Mouse (Mus musculus) ZHBTc4 (cell line): ENCODE results near the gene Numa1.
"Not testable (repeated sequence)": the region's sequence is repeated elsewhere in the genome, so short reads cannot be mapped to it uniquely, and the experiment has no call there.

Experiments used
- DNase-seq: peaks from one replicate; pipeline ENCODE4 v3.0.0-alpha.2; 2011; ENCODE audit warnings: low read depth, low spot score

Gene Numa1

DNA sequence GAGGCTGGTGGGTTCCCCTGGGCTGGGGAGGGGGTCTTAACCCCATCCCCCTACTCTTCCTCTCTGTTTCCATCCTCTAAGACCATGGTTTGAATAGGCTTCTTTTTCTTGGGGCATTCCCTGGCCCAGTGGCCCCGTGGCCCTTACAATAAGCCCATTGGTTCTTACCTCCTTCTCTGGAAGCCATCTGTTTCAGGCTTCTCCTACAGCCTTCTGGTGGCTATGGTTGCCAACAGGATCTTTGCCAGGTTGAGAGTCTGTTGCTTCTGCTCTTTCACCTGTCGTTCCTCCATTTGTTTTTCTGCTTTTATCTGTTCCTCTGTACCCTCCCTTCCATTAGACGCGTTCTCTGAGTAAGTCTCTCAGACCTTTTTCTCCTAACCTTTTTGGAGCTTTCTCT is 3.7 kb downstream of the Numa1 start:
- no peak for DNase-seq

DNA sequence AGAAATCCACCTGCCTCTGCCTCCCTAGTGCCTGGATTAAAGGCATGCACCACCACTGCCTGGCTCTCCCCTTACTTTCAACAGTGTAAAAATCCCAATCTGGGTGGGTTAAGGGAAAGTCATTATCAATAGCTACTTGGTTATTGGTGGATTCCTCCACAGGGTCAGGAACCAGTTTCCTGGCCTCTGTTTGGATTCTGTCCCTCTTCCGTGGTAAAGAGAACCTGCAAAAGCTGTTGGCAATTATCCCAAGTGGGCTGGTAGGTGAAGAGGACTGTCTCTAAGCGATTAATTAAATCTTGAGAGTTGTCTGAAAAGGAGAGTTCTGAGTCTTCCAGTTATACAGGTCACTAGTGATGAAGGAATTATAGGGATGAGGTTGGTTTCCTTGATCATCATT is 4.4 kb downstream of the Numa1 start:
- no peak for DNase-seq

DNA sequence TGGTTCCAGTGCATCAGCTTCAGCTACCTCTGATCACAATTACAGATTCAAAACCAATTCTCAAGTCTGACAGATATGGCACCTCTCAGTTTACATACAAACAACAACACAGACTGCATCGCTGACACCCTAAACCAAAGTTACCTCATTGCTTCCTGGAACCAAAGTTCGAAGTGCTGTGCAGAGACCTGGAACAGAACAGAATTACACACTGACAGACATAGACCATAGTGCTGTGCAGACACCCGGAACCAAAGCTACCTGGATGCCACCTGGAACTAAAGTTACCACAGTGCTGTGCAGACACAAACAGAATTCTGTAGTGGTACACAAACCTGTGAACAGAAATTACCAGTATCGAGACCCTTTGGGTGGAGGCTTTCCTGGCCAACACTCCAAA is 5.8 kb downstream of the Numa1 start:
- DNase-seq, result no peak

DNA sequence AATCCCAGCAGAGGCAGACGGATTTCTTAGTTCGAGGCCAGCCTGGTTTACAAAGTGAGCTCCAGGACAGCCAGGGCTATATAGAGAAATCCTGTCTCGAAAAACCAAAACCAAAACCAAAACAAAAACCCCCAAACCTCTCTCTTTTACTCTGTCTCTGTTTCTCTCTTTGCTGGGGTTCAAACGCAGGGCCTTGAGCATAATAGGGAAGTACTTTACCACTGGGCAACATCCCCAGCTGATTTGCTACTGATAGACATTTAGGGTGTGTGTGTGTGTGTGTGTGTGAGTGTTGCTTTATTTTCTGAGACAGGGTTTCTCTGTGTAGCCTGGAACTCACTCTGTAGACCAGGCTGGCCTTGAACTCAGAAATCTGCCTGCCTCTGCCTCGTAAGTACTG is 15.1 kb downstream of the Numa1 start:
- not testable (repeated sequence) for DNase-seq

DNA sequence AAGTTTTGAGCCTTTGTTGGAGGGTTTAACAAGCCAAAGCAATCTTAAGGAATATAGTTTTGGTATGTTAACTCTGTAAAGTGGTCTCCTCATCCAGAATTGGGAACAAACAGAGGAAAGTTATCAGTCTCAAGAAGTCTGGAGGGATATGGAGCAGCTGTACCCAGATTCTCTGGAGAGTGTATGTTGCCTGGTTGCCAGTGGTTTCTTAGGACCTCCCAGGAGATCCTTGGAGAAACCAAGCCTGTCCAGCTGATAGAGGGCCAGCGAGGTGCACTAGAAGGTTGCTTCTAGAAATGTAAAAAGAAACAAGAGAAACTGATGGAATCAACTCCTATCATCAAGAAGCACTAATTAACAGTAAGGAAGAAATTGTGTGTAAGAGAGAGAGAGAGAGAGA is 17.7 kb downstream of the Numa1 start:
- DNase-seq, result no peak

DNA sequence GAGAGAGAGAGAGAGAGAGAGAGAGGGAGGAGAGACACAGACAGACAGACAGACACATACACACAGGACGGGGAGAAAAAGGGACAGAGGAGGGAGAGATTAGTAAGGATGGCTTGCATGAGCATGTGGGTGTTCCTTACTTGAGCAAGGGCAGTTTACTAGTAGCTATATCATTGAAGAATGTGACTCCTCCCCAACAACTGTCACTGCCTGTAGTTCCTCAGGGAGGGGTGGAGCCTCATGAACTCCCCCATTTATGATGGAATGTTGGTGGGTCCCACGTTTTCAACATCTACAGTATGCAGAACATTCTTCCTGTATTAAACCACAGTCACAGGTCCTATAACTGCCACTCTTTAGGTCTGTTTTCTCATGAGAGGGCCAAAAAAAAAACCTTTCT is 18.2 kb downstream of the Numa1 start:
- DNase-seq, result no peak

DNA sequence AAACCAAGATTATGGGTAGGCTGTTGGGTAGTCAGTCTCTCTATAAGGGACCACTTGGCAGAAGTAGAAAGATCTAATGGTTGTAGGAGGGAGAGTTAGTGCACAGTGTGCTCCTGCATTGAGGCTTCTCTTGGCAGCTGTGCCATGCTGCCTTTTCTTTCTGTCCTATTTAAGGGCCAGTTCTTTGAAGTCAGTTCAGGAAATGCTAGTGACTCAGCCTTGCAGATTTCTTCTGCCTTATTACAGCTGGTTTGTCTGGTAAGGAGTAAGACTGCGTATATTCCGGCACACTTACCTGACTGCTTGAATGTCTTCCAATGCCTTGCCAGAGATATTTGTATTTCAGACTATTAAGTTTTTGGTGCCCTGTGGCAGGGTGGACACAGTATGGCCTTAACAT is 20.3 kb downstream of the Numa1 start:
- DNase-seq, result no peak

DNA sequence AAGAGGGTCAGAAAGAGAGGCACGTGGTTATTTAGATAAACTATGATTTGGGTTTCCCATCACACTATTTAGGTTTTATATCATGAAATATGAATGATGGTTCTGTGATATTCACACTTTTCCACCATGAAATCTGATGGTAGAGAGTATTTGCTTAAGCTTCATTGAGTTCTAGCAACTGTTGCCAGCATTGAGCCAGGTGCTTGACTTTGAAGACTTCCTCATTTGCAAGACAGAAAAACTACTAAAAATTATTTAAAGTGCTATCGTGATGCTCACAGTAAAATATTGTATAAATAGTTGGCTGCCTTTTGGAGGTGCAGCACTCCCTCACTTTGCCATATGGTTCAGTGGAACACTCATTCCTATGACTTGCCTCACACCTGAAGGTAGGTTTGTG is 21.4 kb downstream of the Numa1 start:
- DNase-seq, result no peak

DNA sequence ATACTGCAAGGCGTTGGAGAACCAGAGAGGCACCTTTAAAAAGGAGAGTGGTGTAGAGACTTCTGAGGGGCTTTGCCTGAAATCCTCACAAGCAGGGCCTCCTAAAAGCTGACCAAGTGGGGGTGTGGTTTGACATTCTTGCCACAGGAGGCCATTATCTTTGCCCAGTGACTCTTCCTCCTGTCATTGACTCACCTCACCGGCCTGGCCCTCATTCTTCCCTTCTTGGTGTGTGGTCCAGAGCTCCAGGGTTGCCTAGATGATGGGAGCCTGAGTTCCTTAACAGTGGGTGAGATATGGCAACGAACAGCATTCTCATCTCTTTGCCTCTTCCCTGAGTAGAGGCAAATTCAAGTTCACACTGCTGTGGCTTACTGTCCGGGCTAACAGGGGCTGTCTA is 22.0 kb downstream of the Numa1 start:
- DNase-seq, result no peak

DNA sequence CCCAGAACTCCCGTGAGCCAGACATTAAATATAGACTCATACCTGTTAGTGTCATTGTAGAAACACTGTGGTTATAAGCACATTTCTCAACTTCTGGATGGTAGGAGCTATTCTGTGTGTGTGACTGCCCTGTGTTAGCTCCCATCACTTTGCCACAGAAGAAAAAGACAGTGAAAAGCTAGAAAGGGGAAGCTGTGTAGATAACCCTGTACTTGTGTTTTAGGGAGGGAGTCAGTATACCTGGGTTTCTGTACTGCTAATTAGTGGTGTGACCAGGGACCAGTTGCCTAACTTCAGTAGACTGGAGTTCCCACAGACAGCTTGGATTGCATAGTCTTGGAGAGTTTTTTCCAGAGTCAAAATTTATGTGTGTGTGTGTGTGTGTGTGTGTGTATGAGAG is 22.6 kb downstream of the Numa1 start:
- DNase-seq, result no peak

DNA sequence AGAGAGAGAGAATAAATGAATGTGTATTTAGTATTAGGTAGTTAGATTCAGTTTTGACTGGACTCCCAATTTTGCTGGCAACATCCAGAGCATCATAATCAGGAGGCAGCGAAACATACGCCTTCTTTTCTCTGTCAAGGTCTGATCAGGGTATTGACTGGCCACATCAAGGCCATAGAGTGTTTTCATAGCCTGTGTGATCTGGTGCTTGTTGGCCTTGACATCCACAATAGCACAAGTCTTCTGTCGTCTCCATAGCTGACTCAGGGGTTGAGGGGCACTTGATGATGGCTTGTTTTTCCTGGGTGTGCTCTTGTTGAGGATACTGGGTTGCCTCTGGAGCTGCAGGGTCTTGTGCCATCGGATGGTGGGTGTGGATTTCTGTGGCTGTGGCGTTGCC is 23.0 kb downstream of the Numa1 start:
- no peak for DNase-seq

DNA sequence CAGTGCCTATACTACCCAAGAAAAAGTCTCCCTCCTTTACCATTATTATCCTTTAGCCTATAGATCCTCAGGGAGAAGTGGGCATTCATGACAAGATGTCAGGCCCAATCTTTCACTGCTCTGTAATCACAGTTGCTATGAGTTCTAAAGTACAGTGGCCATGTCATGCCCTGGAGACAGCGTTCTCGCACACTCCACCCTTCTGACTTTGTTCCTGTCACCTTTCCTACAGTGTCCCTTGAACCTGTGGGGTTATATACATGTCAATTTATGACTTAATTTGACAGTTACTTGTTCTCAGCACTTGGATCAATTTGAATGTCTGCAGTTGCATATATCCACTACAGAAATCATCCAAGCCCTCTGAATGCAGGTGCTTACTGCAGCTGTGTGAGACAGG is 28.9 kb downstream of the Numa1 start:
- DNase-seq, result no peak

DNA sequence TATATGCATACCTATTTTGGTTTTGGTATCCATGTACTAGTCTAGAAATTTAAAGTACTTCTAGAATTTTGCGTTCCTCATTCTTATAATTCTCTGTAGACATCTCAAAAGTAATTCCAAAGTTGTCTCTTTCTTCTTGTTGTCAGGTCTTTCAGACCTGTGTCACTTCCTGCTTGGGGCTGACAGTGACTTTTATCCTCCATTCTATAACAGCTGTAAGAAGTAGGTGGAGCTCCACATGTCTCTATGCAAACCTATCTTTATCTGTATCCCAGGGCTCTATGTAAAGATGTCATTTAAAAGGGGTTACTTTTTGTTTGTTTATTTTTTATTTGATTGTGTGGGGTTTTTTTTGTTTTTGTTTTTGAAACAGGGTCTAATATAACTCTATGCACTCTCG is 29.7 kb downstream of the Numa1 start:
- DNase-seq, result no peak

DNA sequence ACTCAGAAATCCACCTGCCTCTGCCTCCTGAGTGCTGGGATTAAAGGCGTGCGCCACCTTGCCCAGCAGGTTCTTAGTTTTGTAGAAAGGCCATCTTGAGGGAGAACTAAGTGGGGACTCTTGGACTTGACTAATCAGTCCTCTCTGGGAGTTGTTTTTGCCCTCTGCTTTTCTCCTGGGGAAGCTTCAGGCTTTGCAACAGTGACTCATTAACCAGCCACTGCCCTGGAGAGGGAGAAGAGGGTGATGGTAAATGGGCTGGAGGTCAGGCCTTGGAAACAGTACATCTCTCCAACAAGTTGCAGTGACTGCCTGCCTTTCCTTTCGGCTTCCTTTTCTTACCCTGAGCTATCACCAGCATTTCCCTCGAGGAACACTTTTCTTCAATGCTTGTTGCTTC is 30.6 kb downstream of the Numa1 start:
- no peak for DNase-seq

DNA sequence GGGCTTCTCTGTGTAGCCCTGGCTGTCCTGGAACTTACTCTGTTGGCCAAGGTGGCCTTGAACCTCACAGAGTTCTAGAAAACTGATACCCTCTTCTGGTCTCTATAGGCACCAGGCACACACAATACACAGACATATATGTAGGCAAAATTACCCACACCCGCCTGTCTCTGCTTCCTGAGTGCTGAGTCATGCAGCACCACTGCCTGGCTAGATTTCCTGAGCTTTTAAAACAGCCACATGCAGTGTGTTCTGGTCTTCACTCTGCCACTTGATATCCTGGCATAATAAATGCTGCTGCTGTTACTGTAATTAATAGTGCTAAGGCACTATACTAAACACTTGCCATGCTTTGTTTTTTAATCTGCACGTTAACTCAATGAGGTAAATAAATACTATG is 31.7 kb downstream of the Numa1 start:
- no peak for DNase-seq

DNA sequence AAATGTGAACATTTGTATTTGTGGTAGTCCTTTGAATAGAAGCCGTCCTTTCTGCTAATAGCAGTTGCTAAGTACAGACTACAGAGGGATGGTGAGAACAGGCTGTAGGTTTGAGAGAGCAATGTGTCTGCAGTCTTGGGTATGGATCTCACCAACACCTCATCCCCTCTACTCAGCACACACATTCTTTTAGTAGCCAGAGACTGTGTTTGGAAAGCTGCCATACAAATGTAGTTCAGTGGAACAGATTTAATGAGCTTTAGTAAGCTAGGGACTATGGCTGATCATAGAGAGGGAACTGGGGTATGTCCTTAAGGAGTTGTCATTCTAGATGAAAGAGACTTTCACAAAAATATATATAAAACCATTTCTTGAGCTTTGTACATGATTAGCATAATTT is 33.3 kb downstream of the Numa1 start:
- no peak for DNase-seq

DNA sequence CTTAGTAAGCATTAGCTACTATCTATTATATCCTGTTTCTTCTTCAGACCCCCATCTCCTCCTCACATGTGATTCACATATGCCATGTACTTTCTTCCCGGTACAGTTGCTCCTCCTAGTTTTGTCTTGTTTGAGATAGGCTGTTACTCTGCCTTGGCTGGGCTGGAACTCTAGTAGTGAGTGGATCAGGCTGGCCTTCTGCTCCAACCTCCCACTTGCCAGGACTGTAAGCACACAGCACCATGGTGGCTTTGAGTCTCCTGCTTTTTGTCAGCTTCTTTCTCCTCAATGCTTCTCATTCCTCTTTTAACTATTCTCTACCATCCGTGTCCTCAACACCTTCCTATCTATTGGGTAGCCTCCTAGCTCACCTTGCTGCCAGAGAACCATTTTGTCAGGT is 34.8 kb downstream of the Numa1 start:
- DNase-seq, result no peak

DNA sequence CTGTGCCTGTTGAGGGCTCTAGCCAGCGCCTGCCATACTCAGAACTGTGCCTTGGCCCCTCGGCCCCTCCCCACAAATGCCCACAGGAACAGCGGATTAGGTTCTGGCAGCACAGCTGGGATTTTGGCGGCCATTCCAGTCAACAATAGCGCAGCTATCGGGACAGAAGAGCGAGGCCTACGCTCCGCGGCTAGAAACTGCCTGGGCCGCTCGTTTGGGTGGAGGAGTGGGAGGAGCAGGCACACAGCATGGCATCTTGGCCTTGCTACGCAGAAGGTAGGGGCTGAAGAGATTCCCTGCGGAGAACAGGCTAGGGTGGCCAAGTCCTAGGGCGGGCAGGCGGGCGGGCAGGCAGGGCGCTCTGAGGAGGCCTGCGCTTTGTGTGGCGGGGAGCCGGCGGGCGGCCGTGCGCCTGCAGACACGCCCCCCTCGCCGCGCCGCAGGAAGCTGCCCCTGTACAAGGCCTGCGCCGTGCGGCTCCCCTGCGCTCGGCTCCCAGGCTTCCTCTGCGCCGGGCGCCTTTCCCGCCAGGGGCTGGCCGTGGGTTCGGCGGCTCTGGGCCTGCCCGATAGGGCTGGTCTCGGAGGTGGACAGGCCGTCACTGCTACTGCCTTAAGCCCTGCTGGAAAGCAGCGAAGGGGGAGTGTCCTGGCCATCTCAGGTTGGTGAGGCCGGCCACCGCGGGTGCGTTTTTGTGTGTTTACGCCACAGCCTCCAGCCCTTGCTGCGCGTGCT is 36.0 kb downstream of the Numa1 start:
- peak; percentile 92 for DNase-seq

DNA sequence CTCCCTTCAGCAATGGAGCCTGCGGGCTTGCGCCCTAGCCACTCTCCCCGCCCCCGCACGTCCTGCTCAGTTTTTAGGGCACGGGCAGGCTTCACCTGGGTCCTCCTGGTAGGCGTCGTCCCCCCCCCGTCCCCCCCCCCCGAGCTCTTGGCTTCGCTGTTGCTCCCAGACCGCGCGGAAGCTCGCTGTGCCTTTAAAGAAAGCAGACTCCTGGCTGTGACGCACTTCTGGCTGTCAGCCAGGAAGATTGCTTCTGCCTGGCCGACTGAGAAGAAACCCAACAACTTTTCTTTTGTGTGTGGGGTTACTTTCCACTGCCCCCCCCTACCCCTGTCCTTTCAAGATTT is 36.5 kb downstream of the Numa1 start:
- DNase-seq, result peak; percentile 74

DNA sequence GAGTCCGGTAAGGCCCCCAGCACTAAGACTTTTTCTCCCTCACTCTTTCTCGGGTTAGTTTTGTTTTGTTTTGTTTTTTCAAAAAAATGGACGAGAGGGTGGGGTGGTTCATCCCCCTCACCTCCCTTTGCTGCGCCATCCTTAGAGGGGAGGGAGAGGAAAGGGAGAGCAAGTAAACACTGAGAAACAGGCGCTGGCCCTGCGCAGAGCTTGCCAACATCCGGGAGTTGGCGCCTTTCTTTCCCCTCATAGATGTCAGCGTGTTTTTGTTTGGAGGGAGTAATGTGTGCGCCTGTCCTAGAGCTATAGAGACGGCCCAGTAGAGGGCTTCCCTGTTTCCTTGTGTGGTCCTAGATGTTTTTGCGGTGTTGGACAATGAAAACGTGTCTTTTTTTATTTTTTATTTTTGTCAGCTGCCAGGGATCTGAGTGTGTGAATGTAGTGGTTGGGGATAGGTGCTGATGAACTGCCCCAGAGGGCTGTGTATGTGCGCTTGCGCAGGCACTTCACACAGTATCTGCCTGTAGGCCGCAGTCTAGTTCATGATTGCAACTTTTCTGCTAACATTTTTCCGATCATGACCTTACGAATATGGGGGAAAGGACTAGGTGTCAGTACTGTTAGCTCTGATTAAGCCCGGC is 37.0 kb downstream of the Numa1 start:
- DNase-seq, result peak; percentile 60

DNA sequence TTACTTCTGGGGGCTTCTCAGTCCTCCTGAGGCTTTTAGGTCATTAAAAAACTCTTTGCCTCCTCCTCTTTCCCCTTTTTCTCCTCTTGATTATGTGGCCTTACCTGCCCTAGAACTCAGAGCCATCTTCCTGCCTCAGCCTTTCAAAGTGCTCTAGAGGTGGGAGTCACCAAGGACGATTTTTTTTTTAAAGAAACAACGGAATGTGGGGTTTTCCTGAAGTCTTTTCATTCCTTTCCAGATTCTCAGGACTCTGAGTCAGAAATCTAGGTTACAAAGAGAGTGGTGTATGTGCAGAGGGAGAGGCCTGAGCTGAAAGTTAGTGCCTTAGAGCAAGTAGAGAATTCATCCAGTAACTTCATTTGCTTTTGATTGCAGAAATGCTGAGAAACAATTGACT is 37.8 kb downstream of the Numa1 start:
- no peak for DNase-seq

DNA sequence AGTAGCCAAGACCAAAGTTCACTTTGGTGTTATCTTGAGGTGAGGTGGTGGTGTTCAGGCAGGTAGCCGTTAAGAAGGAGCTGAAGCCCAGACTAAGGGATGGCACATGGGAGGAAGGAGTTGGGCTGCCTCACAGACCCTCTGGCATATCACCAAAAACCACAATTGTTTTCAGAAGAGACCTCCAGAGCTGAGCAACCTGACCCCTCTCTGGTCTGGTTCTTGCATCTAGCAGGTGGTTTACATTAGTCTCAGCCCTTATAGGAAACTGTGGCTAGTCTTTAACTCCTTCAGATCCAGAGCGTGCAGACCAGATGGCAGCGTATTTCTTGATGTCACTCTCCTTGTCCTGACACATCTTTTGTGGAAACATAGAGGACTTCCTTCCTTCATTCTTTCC is 39.8 kb downstream of the Numa1 start:
- DNase-seq, result no peak

DNA sequence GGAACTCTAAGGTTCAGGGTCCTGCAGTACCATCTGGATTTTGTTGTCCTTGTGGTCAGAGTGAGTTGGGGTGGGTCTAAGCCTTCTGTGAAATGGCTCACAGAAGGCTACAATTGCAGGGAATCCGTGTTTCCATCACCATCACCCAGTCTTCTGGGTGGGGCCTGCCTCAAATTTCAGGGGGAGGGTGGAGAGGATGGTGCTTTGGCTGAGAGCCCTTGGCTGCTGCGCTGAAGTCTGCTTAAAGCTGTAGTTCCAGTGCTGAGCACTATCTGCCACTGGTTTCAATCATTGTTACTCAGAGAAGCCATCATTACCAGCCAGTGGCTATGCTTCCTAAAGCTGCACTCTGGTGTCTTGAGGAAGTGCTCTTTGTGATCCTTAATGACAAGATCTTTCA is 40.6 kb downstream of the Numa1 start:
- DNase-seq, result peak; percentile 37

DNA sequence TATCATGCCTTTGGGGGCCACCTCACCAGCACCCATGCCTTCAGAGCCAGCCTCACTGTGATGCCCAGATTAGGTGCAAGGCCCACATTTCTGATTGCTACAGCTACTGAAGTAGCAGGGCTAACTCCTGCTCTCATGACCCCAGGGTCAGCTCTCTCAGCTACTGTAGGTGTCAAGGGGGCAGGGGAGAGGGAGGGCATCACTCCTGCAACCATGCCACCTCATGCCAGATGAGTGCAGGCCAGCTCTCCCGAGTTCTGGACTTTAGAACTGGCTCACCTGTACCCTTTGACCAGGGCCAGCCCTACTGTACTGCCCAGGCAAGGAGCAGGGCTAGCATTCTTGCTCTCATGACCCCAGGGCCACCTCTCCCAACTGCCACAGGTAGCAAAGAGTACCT is 48.8 kb downstream of the Numa1 start:
- no peak for DNase-seq
